Mouse (Mus musculus) B cell, adult 2 months (primary cell): ENCODE measurements around the gene Arpp19.

Experiments used
- DNase-seq, 2 experiments: peaks; one replicate each; pipeline ENCODE4 v3.0.0; 2022

Arpp19 gene

GRCm38 (mm10) chr9:75040566-75040965 lies 3.2 kb downstream of the Arpp19 start:
- DNase-seq, result no peak

GRCm38 (mm10) chr9:75041840-75042525 lies 4.6 kb downstream of the Arpp19 start:
- DNase-seq, result no peak

- DNase-seq, result no peak
Observed at GRCm38 (mm10) chr9:75043191-75043590, 5.8 kb downstream of the Arpp19 start.

- DNase-seq, result no peak
Observed at GRCm38 (mm10) chr9:75047079-75047478, 9.7 kb downstream of the Arpp19 start.

GRCm38 (mm10) chr9:75049100-75049499 lies 11.7 kb downstream of the Arpp19 start:
- DNase-seq, result peak; percentile 23 to 35

- DNase-seq, result peak; percentile 73 to 77
Observed at GRCm38 (mm10) chr9:75050003-75050402, 12.6 kb downstream of the Arpp19 start.

GRCm38 (mm10) chr9:75051841-75052240 lies 14.4 kb downstream of the Arpp19 start:
- no peak for DNase-seq

GRCm38 (mm10) chr9:75055046-75055445 lies 17.6 kb downstream of the Arpp19 start:
- no peak for DNase-seq

- no peak for DNase-seq
Observed at GRCm38 (mm10) chr9:75064678-75065331, 27.4 kb downstream of the Arpp19 start.

- DNase-seq, result peak in 1 of 2 experiments; percentile 7
Observed at GRCm38 (mm10) chr9:75070457-75071028, 33.1 kb downstream of the Arpp19 start, which contains the start of gene Myo5a. Myo5a (plus strand) TSS chr9:75071015.

GRCm38 (mm10) chr9:75071029-75071705 lies 33.8 kb downstream of the Arpp19 start:
- DNase-seq, result peak; percentile 81 to 85

- DNase-seq, result peak; percentile 60 to 61
Observed at GRCm38 (mm10) chr9:75071706-75072192, 34.3 kb downstream of the Arpp19 start.

GRCm38 (mm10) chr9:75072361-75072760 lies 34.9 kb downstream of the Arpp19 start:
- DNase-seq, result no peak

GRCm38 (mm10) chr9:75077191-75077590 lies 39.8 kb downstream of the Arpp19 start:
- DNase-seq, result no peak

GRCm38 (mm10) chr9:75085242-75085824 lies 47.9 kb downstream of the Arpp19 start:
- no peak for DNase-seq

- no peak for DNase-seq
Observed at GRCm38 (mm10) chr9:75087823-75088222, 50.4 kb downstream of the Arpp19 start.

GRCm38 (mm10) chr9:75089285-75089684 lies 51.9 kb downstream of the Arpp19 start:
- no peak for DNase-seq

GRCm38 (mm10) chr9:75092134-75092533 lies 54.7 kb downstream of the Arpp19 start:
- no peak for DNase-seq

- no peak for DNase-seq
Observed at GRCm38 (mm10) chr9:75094762-75095161, 57.3 kb downstream of the Arpp19 start.

GRCm38 (mm10) chr9:75098937-75099336 lies 61.5 kb downstream of the Arpp19 start:
- no peak for DNase-seq

GRCm38 (mm10) chr9:75100157-75100781 lies 62.9 kb downstream of the Arpp19 start:
- no peak for DNase-seq

- no peak for DNase-seq
Observed at GRCm38 (mm10) chr9:75102131-75102530, 64.7 kb downstream of the Arpp19 start.
